Mouse (Mus musculus) megakaryocyte, embryonic 14.5 days (primary cell): ENCODE data around the gene Fmc1.

Source experiments
- FLI1 ChIP-seq: IDR thresholded peaks from 2 replicates; pipeline ENCODE4 v1.6.1; 2012; ENCODE audit warnings: low read length, inconsistent platforms, mixed read lengths
- GATA1 ChIP-seq: IDR thresholded peaks from 3 replicates; pipeline ENCODE4 v1.6.1; 2012; ENCODE audit warnings: mixed read lengths, low read length, inconsistent platforms, borderline replicate concordance

DNA sequence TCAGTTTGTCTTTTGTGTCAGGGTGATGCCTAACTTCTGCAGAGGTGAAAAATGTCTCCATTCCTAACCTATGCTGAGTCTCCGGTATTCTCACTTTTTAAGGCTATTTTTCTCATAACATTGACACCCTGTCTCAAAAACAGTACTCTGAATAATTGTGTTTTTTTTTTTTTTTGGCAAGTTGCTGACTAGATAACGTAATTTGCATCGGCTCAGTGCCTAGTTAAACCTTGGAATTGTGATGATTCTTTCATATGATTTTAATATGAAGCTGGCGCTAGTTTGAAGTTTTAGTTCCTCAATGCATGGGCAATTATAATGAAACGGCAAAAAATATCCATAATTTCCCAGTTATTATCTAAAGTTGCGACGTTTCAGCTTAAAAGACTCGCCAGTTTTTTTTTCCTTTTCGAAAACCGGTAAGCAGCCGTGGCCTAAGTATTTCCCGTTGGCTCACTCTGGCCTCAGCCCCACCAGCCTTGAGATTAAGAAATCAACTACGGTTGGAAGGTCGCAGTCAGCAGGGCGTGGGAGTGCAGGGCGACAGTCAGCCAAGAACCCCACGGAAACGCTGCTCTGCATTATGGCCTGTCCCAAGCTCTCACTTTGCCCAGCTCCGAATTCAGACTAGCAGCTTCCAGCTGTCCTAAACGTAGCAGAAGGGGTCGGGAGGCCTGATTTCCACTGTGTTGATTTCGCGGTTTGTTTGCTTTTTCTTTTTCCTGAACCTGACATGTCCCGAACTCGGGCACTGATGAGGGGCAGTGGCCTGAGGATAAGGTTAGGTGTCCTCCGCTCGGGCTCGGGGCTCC is 17.2 kb downstream of the Fmc1 start:
- TF ChIP-seq FLI1 (no peak), GATA1 (no peak)
